Mouse (Mus musculus) liver, adult 2 months (tissue): ENCODE measurements around the gene Synpo2. TPM values are rescaled to one million over a fixed set of nuclear protein-coding genes. Genes with fewer than 3 reads are reported as not detected.

Experiments
- DNase-seq: peaks from one replicate; pipeline ENCODE4 v3.0.0-alpha.2; 2011; ENCODE audit warnings: low read depth, low spot score; ENCODE audit errors: extremely low read depth
- H3K27ac ChIP-seq: fragments of 200-500 bp; replicated peaks from 2 replicates; pipeline ENCODE4 v1.5.1; 2012; ENCODE audit warnings: low read depth, mild to moderate bottlenecking, control low read depth, inconsistent platforms, low read length; ENCODE audit not compliant: insufficient read depth
- H3K27me3 ChIP-seq: fragments of 200-500 bp; 2 replicates; pipeline ENCODE4 v1.6.1; 2012; ENCODE audit warnings: mild to moderate bottlenecking, moderate library complexity, low read length, inconsistent platforms; ENCODE audit not compliant: control insufficient read depth, insufficient read depth
- H3K36me3 ChIP-seq: fragments of 200-500 bp; 2 replicates; pipeline ENCODE4 v1.6.1; 2012; ENCODE audit warnings: low read length, inconsistent platforms; ENCODE audit not compliant: control insufficient read depth, insufficient read depth
- H3K4me1 ChIP-seq: fragments of 200-500 bp; 2 replicates; pipeline ENCODE4 v1.6.1; 2011; ENCODE audit warnings: low read length; ENCODE audit not compliant: control insufficient read depth, insufficient read depth
- H3K4me3 ChIP-seq: fragments of 200-500 bp; 2 replicates; pipeline ENCODE4 v1.5.1; 2011; ENCODE audit warnings: low read depth, mild to moderate bottlenecking, control low read depth, low read length, moderate library complexity; ENCODE audit not compliant: insufficient read depth
- H3K79me2 ChIP-seq: fragments of 200-500 bp; 2 replicates; pipeline ENCODE4 v1.6.1; 2012; ENCODE audit warnings: inconsistent platforms, mild to moderate bottlenecking, low read length, moderate library complexity; ENCODE audit not compliant: control insufficient read depth, insufficient read depth
- H3K9ac ChIP-seq: fragments of 200-500 bp; 2 replicates; pipeline ENCODE4 v1.6.1; 2012; ENCODE audit warnings: low read depth, mild to moderate bottlenecking, control low read depth, inconsistent platforms, low read length
- CTCF ChIP-seq: fragments of 200-500 bp; IDR thresholded peaks from 2 replicates; pipeline ENCODE4 v1.5.1; 2011; ENCODE audit warnings: low read depth, low read length, control low read depth
- POLR2A ChIP-seq: fragments of 200-500 bp; IDR thresholded peaks from 2 replicates; pipeline ENCODE4 v1.6.1; 2011; ENCODE audit warnings: low read length, control low read depth; ENCODE audit not compliant: insufficient read depth; ENCODE audit errors: extremely low read depth
- WGBS: fragments of 180-500 bp; shearing (Covaris S2); methylation state at CpG from one replicate; pipeline ENCODE4 v1.1.7; 2018; 5-methylcytosine and 5-hydroxymethylcytosine counted together
- polyA plus RNA-seq: library from polyadenylated mRNA; depleted of rRNA; stranded (reverse); fragments of >200 nt; gene quantifications from 2 replicates; pipeline ENCODE4 v1.2.3, GENCODE M21; 2012
- total RNA-seq: library from RNA; depleted of rRNA; stranded (reverse); fragments of >200 nt; gene quantifications from 2 replicates; pipeline ENCODE4 v1.2.3, GENCODE M21; 2014

Synpo2 gene
- total and polyA plus RNA-seq, 2 experiments: 0.06 to 0.37 TPM

DNA sequence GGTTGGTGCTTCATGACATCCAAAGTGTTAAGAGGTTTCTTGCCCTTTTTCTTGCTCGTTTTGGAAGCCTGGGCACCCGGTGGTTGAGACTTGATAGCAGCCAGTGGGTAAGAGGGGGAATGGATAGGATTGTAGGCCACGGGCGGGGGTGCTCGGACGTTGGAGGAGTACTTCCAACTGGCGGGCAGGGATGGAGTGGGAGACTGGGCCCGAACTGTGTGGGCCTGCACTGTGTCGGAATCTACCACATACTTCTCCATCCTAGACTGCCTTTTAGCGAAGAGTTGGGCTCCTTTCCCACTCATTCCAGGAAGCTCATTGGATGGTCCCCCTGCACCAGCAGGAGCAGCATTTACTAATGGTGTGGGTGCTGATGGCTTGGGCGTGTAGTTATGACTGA, 123.2 kb downstream of the Synpo2 start:
- no peak for TF ChIP-seq POLR2A
- no peak for TF ChIP-seq CTCF
- no peak overlapping the region for H3K9ac ChIP-seq
- WGBS: 88% methylated on average over 11 of the region's 11 CpGs
- H3K4me3 ChIP-seq: no peak overlapping the region
- H3K79me2 ChIP-seq: no peaks in the 10 kb centered on the region
- H3K36me3 ChIP-seq: no peaks in the 10 kb centered on the region
- DNase-seq: no peak
- no peak overlapping the region for H3K27ac ChIP-seq
- H3K27me3 ChIP-seq: no peaks in the 10 kb centered on the region
- H3K4me1 ChIP-seq: no peaks in the 10 kb centered on the region

DNA sequence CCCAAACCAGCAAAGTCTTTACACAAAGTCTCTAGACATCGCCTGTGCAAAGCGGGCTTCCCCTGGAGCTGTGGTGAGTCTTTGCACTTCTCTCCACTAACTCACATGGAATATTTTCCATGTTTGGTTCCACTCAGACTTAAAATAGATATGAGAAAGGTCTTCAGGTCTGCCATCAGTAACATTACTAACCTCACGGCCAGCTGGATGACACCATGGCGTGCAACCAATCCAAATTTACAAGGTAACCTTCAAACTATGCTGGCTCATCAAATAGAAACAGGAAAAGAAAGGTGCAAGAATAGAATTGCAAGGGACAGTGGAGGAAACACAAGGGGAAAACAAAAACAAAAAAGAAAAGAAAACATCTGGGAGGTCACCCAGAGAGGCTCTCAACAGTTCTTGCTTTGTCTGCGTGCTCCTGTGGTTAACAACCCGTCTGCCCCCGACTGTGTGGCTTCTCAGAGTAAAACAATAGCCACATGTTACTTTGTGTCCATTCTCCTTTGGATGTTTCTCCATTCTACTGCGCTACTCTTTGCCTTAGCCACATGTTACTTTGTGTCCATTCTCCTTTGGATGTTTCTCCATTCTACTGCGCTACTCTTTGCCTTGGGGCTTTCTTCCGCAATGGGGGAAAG, 124.8 kb downstream of the Synpo2 start:
- Histone ChIP-seq H3K4me3 (no peak overlapping the region), H3K4me1 (no peaks in the 10 kb centered on the region), H3K36me3 (no peaks in the 10 kb centered on the region), H3K79me2 (no peaks in the 10 kb centered on the region), H3K27me3 (no peaks in the 10 kb centered on the region), H3K27ac (no peak overlapping the region), H3K9ac (no peak overlapping the region)
- no peak for TF ChIP-seq POLR2A
- no peak for TF ChIP-seq CTCF
- DNase-seq: no peak
- 89% methylated on average over 10 of the region's 10 CpGs for WGBS

DNA sequence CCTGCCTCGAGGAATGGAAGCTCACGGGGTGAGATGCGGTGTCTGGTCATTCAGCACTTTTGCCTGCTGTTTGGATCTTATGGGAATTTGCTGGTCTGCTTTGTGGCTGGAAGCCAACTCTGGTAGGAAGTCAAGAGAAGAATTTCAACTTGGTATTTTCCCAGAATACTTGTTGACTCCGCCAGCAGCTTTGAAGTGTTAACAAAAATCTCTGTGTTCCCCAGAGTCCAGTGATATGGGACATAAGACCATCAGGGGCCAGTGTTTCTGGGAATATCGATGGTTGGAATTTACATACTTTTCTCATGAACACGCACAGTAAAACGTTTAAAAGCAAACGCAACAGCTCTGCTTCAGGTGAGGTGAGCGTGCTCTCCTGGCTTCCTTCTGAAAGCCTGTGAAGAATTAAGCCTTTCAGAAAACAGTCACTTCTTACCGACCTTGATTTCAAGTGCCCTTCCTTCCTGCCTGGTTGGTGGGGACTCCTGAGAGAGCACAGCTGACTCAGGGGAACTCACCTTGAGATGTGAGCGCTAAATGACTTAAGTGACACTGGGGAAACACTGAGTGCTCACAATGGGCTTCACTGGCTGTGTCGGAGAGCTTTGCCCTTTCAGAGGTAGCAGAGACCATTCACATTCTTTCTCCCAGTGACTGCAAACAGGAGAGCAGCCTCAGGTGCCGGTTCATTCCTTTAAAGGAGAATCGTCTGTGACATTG, 128.0 kb downstream of the Synpo2 start:
- Histone ChIP-seq H3K9ac (no peak overlapping the region), H3K27ac (no peak overlapping the region), H3K79me2 (no peaks in the 10 kb centered on the region), H3K4me1 (no peaks in the 10 kb centered on the region), H3K36me3 (no peaks in the 10 kb centered on the region), H3K27me3 (no peaks in the 10 kb centered on the region), H3K4me3 (no peak overlapping the region)
- TF ChIP-seq POLR2A: no peak
- TF ChIP-seq CTCF: no peak
- 53% methylated on average over 14 of the region's 14 CpGs for WGBS
- no peak for DNase-seq

DNA sequence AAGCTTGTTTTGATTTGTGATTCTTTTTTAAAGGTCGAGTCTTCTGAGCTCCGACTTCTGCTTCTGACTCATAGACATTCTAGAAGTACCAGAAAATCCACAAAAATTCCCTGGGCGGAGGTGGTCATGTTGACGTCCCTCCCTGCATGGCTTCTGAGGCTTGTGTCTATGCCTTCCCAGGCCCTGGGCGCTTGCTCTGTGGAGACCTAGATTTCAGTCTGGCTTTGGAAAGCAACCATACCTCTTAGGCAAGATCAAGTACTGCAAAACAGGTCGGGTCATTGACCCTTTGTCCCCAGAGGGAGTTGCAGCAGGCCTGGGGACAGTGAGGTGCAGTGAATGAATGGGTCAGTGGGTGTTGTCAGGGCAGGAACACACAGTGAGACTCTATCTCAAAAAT, 131.6 kb downstream of the Synpo2 start:
- DNase-seq: peak; percentile 95
- Histone ChIP-seq H3K9ac (no peak overlapping the region), H3K27me3 (no peaks in the 10 kb centered on the region), H3K4me1 (no peaks in the 10 kb centered on the region), H3K36me3 (no peaks in the 10 kb centered on the region), H3K79me2 (no peaks in the 10 kb centered on the region), H3K4me3 (no peak overlapping the region), H3K27ac (no peak overlapping the region)
- 50% methylated on average over 6 of the region's 6 CpGs for WGBS
- TF ChIP-seq POLR2A (no peak), CTCF (no peak)

GRCm38 (mm10) chr3:123103151-123103860, 132.6 kb downstream of the Synpo2 start:
- Histone ChIP-seq H3K36me3 (no peaks in the 10 kb centered on the region), H3K4me1 (no peaks in the 10 kb centered on the region), H3K4me3 (no peak overlapping the region), H3K27ac (no peak overlapping the region), H3K9ac (no peak overlapping the region), H3K79me2 (no peaks in the 10 kb centered on the region), H3K27me3 (no peaks in the 10 kb centered on the region)
- TF ChIP-seq POLR2A (no peak), CTCF (peak; percentile 97)
- 19% methylated on average over 13 of the region's 13 CpGs for WGBS
- DNase-seq: peak; percentile 69

DNA sequence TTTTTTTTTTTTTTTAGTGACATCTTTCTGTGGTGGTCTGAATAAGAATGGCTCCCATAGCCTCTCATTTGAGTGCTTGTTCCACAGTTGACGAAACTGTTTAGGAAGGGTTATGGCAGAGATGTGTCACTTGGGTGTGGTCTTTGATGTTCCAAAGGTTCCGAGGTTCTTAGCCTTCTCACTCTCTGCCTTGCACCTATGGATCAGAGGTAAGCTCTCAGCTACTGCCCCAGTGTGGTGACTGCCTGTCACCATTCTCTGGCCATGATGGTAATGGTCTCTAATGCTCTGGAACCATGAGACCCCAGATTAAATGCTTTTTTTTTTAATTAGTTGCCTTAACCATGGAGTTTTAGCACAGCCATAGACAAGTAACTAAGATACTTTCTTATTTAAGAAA, 134.2 kb downstream of the Synpo2 start:
- Histone ChIP-seq H3K4me3 (no peak overlapping the region), H3K27me3 (no peaks in the 10 kb centered on the region), H3K36me3 (no peaks in the 10 kb centered on the region), H3K27ac (no peak overlapping the region), H3K4me1 (no peaks in the 10 kb centered on the region), H3K9ac (no peak overlapping the region), H3K79me2 (no peaks in the 10 kb centered on the region)
- WGBS: 98% methylated on average over 2 of the region's 2 CpGs
- DNase-seq: no peak
- TF ChIP-seq POLR2A: no peak
- no peak for TF ChIP-seq CTCF
